Mouse (Mus musculus) T-helper 2 cell (primary cell): Measurements from ENCODE around the gene Pax5.

ENCODE experiments used
- in situ Hi-C: fragments of 300-600 bp; cut with MboI, MseI; formaldehyde crosslinking; loops from one replicate; pipeline ENCODE4 v1.15.1; 2025; ENCODE audit warnings: high pct_unique_total_duplicates

Pax5 gene

DNA sequence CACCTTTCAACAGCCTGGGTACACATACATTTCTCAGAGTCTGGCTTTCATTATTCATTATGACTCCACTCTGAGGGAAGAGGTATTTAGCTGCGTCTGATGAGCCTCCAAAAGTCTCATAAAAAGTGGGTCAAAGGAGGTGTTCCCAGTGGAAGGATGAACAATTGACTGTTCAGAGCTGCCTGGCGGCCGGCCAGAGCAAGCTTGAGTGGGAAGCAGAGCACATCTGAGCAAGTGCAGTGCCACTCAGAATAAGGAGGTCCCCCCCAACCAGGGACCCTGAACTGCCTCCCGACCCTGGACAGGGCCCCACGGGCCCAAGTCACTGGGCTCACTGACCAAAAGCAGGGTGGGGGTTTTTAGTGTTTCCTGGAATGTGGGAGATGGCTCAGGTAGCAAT, 109.4 kb downstream of the Pax5 start:
- in situ Hi-C loops = no loop called here

- in situ Hi-C loops = no loop called here
These were observed 112.3 kb downstream of the Pax5 start for GRCm38 (mm10) chr4:44597965-44598364.

DNA sequence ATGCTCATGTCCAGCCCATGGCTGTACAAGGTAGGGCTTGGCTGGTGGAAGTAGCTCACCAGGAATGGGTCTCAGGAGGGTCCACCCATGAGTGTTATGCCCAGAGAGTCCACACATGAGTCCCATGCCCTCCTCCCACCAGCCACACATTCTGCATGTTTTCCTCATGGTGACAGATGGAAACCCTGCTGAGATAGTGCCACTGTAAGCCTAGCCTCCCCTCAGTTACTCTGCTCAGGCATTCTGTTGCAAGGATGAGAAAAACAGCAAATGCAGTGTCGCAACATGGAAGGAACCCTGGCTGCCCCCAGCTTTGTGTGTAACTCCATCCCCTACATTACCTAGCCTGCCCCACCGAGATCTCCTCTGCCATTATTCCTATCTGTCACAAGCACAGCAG, 117.2 kb downstream of the Pax5 start:
- in situ Hi-C loops = no loop called here

DNA sequence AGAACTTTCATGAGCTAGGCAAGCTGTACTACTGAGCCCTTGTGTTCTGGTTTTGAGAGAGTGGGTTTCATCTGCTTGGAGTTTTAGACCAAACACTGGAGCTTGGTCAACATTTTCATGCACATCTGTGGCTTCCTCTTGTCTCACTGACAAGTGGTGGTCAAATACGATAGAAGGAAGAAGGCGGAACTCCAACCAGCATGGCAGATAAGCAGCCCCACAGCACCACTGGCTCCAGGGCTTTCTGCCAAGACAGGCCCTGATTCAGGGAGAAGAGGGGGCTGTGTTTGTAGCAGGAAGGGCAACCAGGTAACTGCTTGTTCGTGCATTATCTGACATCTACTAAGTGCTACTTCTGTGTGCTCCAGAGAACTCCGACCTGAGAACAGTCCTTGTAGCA, 127.6 kb downstream of the Pax5 start:
- in situ Hi-C loops = no loop called here

GRCm38 (mm10) chr4:44578591-44578990, 131.7 kb downstream of the Pax5 start:
- in situ Hi-C loops = no loop called here

DNA sequence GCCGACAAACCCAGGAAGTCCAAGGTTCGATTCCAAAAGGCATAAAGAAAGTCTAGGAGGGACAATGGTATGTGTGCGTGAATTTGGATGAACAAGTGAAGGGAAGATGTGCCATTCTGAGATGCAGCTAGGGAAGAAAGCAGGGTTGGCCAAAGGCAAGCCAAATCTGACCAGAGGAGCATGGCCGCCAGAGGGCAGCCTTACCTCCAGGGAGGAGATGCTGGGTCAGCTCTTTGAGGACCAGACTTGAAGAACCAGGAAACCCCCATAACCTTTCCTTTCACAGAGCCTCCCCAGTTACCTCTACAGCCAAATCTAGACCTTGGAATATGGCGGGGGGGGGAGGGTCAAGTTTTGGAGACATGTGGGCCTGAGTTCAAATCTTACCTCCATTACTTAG, 133.0 kb downstream of the Pax5 start:
- in situ Hi-C loops = no loop called here

- in situ Hi-C loops = no loop called here
These were observed 133.5 kb downstream of the Pax5 start for GRCm38 (mm10) chr4:44576786-44577185.

- in situ Hi-C loops = no loop called here
These were observed 137.3 kb downstream of the Pax5 start for GRCm38 (mm10) chr4:44573017-44573416.

DNA sequence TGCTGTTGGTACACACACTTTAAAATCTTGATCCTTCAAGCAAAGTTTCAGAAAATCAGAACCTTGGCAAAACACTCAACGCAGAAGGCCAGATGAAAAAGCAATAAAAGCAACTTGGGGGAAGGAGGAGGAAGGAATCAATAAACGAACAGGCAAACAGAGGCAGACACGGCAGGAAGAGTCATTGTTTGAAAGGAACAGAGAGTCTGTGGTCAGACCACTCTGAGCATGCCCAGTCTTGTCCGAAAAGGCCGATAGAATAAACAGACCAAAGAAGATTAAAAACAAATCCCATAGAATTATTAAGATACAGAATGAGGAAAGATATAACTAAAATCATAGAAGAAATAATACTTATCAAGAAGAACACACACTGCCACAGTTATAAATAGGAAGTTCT, 137.9 kb downstream of the Pax5 start:
- in situ Hi-C loops = no loop called here

DNA sequence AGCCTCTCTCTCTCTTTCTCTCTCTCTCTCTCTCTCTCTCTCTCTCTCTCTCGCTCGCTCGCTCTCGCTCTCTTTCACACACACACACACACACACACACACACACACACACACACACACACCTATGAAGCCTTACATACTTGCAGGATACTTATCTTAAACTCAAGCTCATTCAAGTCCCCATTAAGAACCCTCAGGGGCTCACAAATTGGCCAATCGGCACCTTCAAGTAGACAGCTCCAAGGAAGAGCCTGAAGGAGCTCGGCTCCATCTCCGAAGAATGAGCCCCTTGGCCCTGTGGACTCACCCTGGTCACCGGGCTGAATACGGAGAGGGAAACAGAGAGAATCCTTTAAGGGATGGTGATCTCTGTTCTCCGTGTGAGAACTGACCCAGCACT, 141.1 kb downstream of the Pax5 start:
- in situ Hi-C loops = no loop called here

DNA sequence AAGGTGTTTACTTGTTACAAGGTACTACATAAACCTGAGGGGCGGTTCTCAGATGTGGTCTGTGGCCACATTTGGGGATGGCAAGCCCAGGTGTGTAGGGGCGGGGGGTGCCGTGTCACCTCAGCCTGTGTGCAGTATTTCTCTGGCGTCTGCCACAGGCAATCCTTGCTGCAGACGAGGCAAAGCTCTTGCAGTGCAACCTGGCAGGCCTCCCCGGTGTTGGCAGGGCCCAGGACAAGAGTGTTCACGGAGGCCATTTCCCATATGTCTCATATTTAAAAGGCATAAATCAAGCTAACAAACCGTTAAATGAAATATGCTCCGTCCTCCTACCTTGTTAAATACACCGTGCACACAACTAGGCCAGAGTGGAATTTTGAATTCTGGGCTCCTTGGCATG, 141.6 kb downstream of the Pax5 start:
- in situ Hi-C loops = no loop called here

DNA sequence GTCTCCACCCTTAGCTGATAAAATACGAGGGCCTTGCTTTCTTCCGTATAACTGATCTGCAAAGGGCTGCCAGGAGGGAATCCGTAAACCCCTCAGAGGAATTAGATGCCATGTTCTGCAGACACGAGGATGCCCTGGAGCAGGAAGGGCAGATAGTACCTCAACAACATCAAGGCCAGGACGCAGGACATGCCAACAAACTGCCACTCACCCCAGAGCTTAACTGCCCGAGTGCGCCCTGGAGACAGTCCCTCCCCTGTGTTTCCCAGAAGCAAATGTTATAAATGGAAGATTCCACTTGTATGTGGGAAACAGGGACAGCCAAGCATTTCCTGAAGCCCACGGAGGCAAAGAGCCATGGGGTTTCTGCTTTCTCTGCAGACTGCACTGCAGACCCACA, 143.9 kb downstream of the Pax5 start:
- in situ Hi-C loops = no loop called here

DNA sequence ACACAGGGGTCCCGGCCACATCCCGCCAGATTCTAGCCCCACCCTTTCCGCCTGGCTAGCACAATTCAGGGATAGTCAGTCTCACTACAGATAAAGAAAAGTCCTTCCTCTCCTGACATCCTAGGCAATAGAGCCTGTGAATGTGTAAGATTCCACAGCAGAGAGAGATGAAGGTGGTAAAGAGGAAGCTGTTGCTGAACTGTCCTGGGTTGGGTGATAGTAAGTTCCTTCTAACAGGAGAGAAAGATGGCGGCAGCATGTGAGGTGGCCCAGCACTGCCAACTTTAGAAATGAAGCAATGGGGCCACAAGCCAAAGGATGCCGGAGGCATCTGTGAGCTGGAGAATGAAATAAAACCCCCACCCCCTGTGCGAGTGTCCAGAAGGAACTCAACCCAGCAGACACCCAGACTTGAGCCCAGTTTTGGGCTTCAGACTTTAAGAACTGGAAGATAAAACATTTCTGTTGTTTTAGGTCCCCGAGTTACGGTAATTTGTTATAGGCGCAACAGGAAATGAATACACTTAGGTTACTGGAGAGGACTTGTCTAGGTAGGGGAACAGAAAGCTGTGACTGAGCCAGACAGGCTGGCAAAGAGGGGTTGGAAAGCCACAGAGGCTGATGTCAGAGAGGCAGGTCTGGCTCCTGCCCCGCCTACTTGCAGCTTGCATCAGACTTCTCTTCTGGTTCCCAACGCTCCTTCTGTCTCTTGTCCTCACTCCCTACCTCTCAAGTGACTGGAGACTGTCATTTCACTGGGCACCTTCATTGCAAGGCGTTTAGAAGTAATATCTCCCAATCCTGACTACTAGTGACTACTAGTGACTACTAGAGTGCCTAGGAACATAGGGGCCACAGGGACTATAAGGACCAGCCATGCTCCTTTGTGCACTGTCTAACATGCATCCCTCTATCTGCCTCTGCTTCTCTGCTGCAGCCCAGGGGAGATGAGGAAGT, 144.9 kb downstream of the Pax5 start:
- in situ Hi-C loops = no loop called here

GRCm38 (mm10) chr4:44564602-44565001, 145.7 kb downstream of the Pax5 start:
- in situ Hi-C loops = no loop called here

- in situ Hi-C loops = no loop called here
These were observed 149.3 kb downstream of the Pax5 start for GRCm38 (mm10) chr4:44560956-44561355.

DNA sequence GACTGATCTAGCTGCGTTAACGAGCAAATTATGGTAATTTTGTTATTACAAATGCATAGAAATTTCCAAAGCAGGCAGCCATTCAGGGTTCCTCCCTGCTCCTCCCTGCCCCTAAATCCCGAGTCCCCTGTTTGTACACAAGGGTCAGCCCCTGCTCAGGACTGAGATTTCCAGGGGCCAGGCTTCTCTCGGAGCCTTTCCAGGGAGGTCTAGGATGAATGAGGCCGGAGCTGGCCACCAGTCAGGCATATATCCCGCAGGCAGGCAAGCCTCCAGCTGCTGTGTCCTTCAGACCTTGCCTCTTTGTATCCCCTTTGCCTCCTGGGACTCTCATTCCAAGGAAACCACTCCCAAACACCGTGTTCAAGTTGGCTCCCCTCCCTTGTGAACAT, 151.7 kb downstream of the Pax5 start:
- in situ Hi-C loops = no loop called here

DNA sequence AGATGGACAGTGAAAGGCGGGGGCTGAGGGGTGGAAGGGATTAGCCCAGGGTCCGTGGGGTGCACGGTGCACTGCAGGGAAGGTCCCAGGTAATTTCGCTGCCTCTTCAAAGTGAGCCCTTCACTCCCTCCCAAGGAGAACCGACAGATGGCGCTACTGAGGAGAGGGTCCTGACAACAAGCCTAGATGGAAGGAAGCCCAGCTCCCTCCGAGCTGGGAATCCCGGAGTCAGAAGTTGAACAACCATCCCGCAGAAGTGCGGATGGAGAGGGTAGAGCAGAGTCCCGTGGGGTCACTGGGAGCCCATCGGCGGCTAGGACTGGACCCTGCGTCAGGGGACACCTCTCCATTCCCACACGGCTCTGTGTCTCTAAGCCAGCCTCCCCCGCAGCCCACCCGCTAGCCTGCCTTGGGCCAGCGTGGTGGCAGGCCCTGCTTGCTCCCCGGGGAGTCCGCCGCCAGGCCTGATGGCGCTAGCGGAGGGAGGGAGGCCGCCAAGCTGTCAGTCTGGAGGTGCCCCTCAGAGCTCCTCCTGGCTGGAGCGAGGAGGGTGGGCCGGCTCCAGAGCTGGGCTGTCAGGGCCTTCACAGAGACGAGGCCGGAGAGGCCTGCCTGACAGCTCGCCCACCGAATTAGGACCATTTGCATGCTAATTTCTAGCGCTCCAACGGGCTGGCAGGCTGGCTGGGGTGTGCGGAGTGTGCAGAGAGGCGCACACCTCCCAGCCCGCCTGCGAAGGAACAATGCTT, 152.3 kb downstream of the Pax5 start:
- in situ Hi-C loops = no loop called here

- in situ Hi-C loops = no loop called here
These were observed 153.6 kb downstream of the Pax5 start for GRCm38 (mm10) chr4:44556586-44557281.

GRCm38 (mm10) chr4:44555576-44555975, 154.7 kb downstream of the Pax5 start:
- in situ Hi-C loops = no loop called here

DNA sequence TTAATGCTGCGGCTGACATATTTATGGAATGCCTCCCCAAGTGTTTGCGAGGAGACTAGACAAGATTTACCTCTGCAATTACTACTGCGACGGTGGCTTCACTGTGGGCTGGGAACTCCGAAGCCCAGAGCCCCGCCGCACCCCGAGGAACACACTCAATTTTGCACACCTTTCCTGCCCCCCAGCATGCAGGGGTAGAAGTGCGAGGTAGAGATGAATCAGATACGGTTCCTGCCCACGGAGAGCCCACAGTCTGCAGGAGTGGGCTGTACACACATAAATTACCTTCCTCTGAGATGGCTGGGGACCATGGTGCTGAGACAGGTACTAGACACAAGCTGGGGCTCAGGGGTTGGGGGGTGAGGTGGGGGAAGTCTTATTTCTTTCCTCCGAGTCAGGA, 158.8 kb downstream of the Pax5 start:
- in situ Hi-C loops = no loop called here

DNA sequence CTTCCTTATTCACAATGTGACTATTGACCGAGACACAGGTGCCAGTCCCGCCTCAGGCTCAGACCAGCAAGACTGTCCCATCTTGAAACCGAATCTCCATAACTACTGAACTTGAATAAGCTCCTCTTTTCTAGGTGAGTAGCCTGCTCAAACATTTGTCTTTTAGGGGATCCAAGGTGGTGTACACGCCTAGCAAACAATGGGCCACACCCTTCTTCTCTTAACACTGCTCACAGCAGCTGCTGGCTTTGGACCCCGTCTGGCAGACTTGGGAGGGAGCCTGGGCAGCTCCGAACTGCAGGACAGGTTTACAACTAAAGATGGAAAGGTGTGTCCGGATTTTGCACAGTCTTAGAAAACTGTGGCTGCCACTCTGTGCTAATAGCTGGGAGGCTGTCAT, 161.3 kb downstream of the Pax5 start:
- in situ Hi-C loops = loop anchor here (25.0 kb wide), 1 partner anchor 388 kb away; no protein-coding TSS in a partner anchor

- in situ Hi-C loops = loop anchor here (25.0 kb wide), 1 partner anchor 392 kb away; no protein-coding TSS in a partner anchor
These were observed 164.6 kb downstream of the Pax5 start for GRCm38 (mm10) chr4:44545669-44546068.
